Mouse (Mus musculus): ENCODE measurements at regions not wholly inside any gene's neighbourhood (a gene's known extent, or its start where the extent isn't known, plus 50 kb on each side); places are given as distances from the start of the nearest gene placed in this dataset.

DNA sequence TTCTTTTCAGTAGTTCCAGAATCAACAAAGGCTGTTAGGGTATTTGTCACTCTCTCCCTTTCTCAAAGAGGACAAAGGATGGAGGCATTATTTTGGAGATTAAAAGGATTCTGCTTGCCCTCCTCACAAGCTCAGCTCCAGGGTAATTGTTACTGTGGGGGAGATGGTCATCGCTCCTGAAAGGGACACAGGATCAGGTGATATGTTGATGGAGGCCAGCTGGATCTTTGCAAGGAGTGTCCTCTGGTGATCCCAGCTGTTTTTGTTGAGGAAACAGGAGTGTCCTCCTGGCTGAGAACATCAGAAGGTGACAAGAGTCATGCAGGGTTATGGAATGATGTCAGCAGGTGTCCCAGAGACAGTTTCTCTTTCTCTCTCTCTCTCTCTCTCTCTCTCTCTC lies 119.7 kb downstream of the Cd83 start:
- WGBS = 42% methylated on average over 1 of the region's 1 CpGs
- ATAC-seq (replicated peaks; ENCODE audit: low FRiP score, low TSS enrichment, low read depth) = no peak

DNA sequence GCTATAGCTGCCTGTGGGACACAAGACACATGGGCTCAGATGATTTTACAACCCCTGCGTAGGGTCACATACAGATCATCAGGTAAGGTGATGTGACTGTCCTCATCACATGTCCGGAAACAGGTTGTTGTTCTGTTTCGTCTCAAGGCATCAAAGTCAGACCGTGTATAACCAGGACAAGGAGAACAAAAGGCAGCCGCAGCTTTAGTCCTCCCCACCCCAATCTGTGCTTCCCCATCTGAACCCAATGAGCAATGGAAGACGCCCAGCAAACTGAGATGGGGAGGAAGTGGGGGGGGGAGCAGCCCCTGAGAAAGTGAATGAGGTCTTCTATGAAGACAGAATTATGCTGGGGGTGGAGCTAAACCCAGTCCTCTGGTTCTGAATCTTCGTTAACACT lies 121.7 kb downstream of the Cd83 start:
- H3K4me2 ChIP-seq (ENCODE audit: low read length) = no peak overlapping the region
- no peak overlapping the region for H3K4me3 ChIP-seq (ENCODE audit: low read depth, low read length)
- no peaks in the 10 kb centered on the region for H3K36me3 ChIP-seq (ENCODE audit: control insufficient read depth, insufficient read depth, low read length)
- H3K9me3 ChIP-seq (ENCODE audit: control insufficient read depth, low read length) = no peaks in the 10 kb centered on the region
- H3K27me3 ChIP-seq (replicated peaks; ENCODE audit: control insufficient read depth, insufficient read depth, low read length) = no peaks in the 10 kb centered on the region
- H3K27ac ChIP-seq (ENCODE audit: low read depth) = no peak overlapping the region
- no peak overlapping the region for H3K9ac ChIP-seq (ENCODE audit: low read length)
- WGBS = 77% methylated on average over 7 of the region's 7 CpGs
- no peak for DNase-seq (ENCODE audit: low spot score)
- ATAC-seq (replicated peaks; ENCODE audit: low FRiP score, low TSS enrichment, low read depth) = no peak
- H3K4me1 ChIP-seq (replicated peaks; ENCODE audit: control insufficient read depth, insufficient read depth, low read length) = peaks cover 6% of the 10 kb centered on the region

More for the DNA sequence above, 119.7 kb downstream of the Cd83 start:
- H3K27ac ChIP-seq (ENCODE audit: low read depth) = no peak overlapping the region
- H3K9ac ChIP-seq (ENCODE audit: low read length) = no peak overlapping the region
- H3K9me3 ChIP-seq (ENCODE audit: control insufficient read depth, low read length) = no peaks in the 10 kb centered on the region
- no peak overlapping the region for H3K4me2 ChIP-seq (ENCODE audit: low read length)
- H3K4me3 ChIP-seq (ENCODE audit: low read depth, low read length) = no peak overlapping the region
- no peaks in the 10 kb centered on the region for H3K27me3 ChIP-seq (replicated peaks; ENCODE audit: control insufficient read depth, insufficient read depth, low read length)
- DNase-seq (ENCODE audit: low spot score) = no peak
- H3K36me3 ChIP-seq (ENCODE audit: control insufficient read depth, insufficient read depth, low read length) = no peaks in the 10 kb centered on the region
- peaks cover 6% of the 10 kb centered on the region for H3K4me1 ChIP-seq (replicated peaks; ENCODE audit: control insufficient read depth, insufficient read depth, low read length)

DNA sequence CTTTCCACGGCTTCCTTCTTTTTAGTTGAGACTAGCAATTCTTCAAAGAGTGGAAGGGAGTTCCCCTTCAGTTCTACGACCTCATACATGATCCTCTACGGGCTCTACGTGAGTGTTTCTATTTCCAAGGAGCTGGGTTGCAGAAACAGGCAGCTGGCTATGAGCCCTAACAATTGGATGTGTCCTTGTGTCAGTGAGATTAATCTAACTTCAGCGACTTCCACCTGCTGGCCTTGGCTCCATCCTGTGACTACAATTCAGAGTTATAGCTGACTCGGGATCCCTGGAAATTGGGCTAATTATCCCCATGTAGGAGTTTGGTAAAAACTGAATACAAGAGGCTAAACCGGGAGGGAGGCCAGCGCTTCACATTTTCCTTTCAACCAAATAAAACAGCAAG lies 122.8 kb downstream of the Cd83 start:
- H3K4me2 ChIP-seq (ENCODE audit: low read length) = no peak overlapping the region

DNA sequence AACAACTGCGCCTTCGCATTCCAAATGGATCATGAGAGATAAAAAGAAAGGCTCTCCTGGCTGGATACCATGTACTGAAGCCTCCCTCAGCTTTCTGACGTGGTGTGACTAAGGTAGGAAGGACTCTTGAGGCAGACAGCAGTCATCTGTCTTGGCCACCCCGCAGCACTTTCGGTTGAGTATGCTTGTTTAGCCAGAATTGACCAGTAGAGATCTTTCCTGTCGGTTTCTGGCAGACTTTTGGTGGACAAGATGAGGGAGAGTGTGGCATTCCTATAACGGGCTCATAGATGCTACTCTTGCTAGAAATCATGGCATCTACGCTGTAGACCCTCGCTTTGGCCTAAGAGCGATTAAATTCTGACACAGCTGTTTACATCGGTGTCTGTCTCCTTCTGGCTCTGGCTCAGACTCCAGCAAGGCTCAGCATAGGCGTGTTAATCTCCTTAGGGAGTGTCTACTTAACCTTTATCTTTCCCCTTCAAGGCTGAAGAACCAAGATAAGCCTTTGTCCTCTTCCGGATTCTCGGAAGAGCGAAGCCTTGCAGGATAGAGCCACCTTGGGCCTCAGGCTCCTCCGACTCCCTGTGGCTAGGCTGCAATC lies 123.6 kb downstream of the Cd83 start:
- WGBS = 51% methylated on average over 16 of the region's 16 CpGs
- no peaks in the 10 kb centered on the region for H3K27me3 ChIP-seq (replicated peaks; ENCODE audit: control insufficient read depth, insufficient read depth, low read length)
- H3K9me3 ChIP-seq (ENCODE audit: control insufficient read depth, low read length) = no peaks in the 10 kb centered on the region
- no peaks in the 10 kb centered on the region for H3K36me3 ChIP-seq (ENCODE audit: control insufficient read depth, insufficient read depth, low read length)
- H3K9ac ChIP-seq (ENCODE audit: low read length) = no peak overlapping the region
- no peak overlapping the region for H3K27ac ChIP-seq (ENCODE audit: low read depth)
- H3K4me1 ChIP-seq (replicated peaks; ENCODE audit: control insufficient read depth, insufficient read depth, low read length) = peaks cover 6% of the 10 kb centered on the region
- no peak overlapping the region for H3K4me3 ChIP-seq (ENCODE audit: low read depth, low read length)
- no peak overlapping the region for H3K4me2 ChIP-seq (ENCODE audit: low read length)
- ATAC-seq (replicated peaks; ENCODE audit: low FRiP score, low TSS enrichment, low read depth) (no peak), DNase-seq (ENCODE audit: low spot score) (no peak)

More for the DNA sequence above, 122.8 kb downstream of the Cd83 start:
- Histone ChIP-seq H3K4me1 (replicated peaks; ENCODE audit: control insufficient read depth, insufficient read depth, low read length) (peaks cover 6% of the 10 kb centered on the region), H3K9ac (ENCODE audit: low read length) (no peak overlapping the region), H3K4me3 (ENCODE audit: low read depth, low read length) (no peak overlapping the region), H3K9me3 (ENCODE audit: control insufficient read depth, low read length) (no peaks in the 10 kb centered on the region), H3K36me3 (ENCODE audit: control insufficient read depth, insufficient read depth, low read length) (no peaks in the 10 kb centered on the region), H3K27me3 (replicated peaks; ENCODE audit: control insufficient read depth, insufficient read depth, low read length) (no peaks in the 10 kb centered on the region), H3K27ac (ENCODE audit: low read depth) (no peak overlapping the region)
- DNase-seq (ENCODE audit: low spot score) (no peak), ATAC-seq (replicated peaks; ENCODE audit: low FRiP score, low TSS enrichment, low read depth) (no peak)
- WGBS = 50% methylated on average over 8 of the region's 8 CpGs

DNA sequence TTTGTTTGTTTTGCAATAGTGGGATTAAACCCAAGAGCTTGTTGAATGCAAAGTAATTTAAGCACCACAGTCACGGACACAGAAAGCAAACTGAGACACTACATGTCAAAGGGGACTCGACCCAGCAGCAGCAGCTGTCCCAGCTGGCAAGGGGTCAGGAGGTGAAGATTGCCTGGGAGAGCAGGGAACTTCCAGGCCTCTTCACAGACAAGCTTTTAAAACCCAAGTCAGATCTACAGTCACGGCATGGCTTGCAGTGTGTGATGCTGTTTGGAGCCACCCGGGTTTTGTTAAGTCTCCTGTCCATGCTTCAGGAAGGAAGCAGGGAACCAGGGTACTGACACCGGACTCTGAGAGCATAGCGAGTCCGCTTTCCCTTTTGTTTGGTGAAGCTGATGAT lies 125.4 kb downstream of the Cd83 start:
- WGBS = 43% methylated on average over 7 of the region's 7 CpGs
- no peaks in the 10 kb centered on the region for H3K36me3 ChIP-seq (ENCODE audit: control insufficient read depth, insufficient read depth, low read length)
- no peaks in the 10 kb centered on the region for H3K9me3 ChIP-seq (ENCODE audit: control insufficient read depth, low read length)
- H3K9ac ChIP-seq (ENCODE audit: low read length) = no peak overlapping the region
- H3K27me3 ChIP-seq (replicated peaks; ENCODE audit: control insufficient read depth, insufficient read depth, low read length) = no peaks in the 10 kb centered on the region
- peaks cover 6% of the 10 kb centered on the region for H3K4me1 ChIP-seq (replicated peaks; ENCODE audit: control insufficient read depth, insufficient read depth, low read length)
- no peak for DNase-seq (ENCODE audit: low spot score)
- no peak overlapping the region for H3K4me3 ChIP-seq (ENCODE audit: low read depth, low read length)
- ATAC-seq (replicated peaks; ENCODE audit: low FRiP score, low TSS enrichment, low read depth) = no peak
- no peak overlapping the region for H3K4me2 ChIP-seq (ENCODE audit: low read length)
- H3K27ac ChIP-seq (ENCODE audit: low read depth) = no peak overlapping the region

DNA sequence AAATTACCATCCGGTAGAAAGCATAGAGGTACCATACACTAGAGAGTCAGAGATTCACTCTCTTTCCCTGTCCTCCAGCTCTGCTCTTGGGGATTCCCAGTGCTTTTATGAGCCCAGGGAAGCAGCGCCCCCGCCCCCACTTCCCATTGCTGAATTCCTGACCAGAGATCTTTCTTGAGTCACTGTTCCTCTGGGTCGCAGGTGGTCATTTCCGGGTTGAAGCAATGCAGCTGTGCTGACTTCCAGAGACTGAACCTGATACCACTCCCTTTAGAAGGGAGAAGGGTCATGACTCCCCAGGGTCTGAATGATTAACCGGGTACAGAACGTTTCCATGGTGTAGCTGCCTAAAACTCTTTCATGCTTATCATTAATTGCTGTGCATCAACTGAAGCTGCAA lies 128.9 kb downstream of the Cd83 start:
- H3K4me2 ChIP-seq (ENCODE audit: low read length) = no peak overlapping the region
- no peaks in the 10 kb centered on the region for H3K36me3 ChIP-seq (ENCODE audit: control insufficient read depth, insufficient read depth, low read length)
- H3K4me1 ChIP-seq (replicated peaks; ENCODE audit: control insufficient read depth, insufficient read depth, low read length) = peaks cover 4% of the 10 kb centered on the region
- H3K9me3 ChIP-seq (ENCODE audit: control insufficient read depth, low read length) = no peaks in the 10 kb centered on the region
- no peak for DNase-seq (ENCODE audit: low spot score)
- no peak overlapping the region for H3K27ac ChIP-seq (ENCODE audit: low read depth)
- H3K9ac ChIP-seq (ENCODE audit: low read length) = no peak overlapping the region
- no peak for ATAC-seq (replicated peaks; ENCODE audit: low FRiP score, low TSS enrichment, low read depth)
- H3K27me3 ChIP-seq (replicated peaks; ENCODE audit: control insufficient read depth, insufficient read depth, low read length) = no peaks in the 10 kb centered on the region
- no peak overlapping the region for H3K4me3 ChIP-seq (ENCODE audit: low read depth, low read length)
- 23% methylated on average over 7 of the region's 7 CpGs for WGBS

DNA sequence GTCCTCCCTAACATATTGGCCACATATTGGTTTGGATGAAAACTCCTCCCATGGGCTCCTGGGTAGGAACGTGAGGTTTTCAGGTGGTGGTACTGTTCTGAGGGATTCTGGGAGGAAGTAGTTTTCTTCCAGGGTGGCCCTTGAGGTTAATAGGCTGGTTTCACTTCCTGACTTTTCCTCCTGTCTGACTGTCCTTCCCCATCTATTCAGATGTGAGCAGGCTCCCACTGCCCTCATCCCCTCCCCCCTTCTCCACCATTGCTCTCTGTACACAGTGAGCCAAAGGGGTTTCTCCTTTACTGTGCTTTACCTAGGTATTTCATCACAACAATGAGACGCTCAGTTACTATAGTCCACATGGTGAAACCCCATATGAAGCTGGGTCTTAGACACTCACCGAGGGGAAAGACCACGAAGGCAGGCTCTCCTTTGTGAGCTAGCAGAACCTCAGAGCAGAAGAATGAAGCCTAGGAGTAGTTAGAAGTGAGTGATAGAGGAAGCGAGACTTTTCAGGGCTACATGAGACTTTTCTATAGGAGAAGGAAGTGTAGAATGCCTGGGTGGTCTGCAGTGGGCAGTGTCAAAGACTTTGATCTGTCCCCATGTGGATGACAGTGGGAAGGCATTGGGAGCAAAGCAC lies 135.3 kb downstream of the Cd83 start:
- Histone ChIP-seq H3K27me3 (replicated peaks; ENCODE audit: control insufficient read depth, insufficient read depth, low read length) (no peaks in the 10 kb centered on the region), H3K27ac (ENCODE audit: low read depth) (no peak overlapping the region), H3K9ac (ENCODE audit: low read length) (no peak overlapping the region), H3K4me1 (replicated peaks; ENCODE audit: control insufficient read depth, insufficient read depth, low read length) (no peaks in the 10 kb centered on the region), H3K4me2 (ENCODE audit: low read length) (no peak overlapping the region), H3K9me3 (ENCODE audit: control insufficient read depth, low read length) (no peaks in the 10 kb centered on the region), H3K36me3 (ENCODE audit: control insufficient read depth, insufficient read depth, low read length) (no peaks in the 10 kb centered on the region), H3K4me3 (ENCODE audit: low read depth, low read length) (no peak overlapping the region)
- DNase-seq (ENCODE audit: low spot score) (no peak), ATAC-seq (replicated peaks; ENCODE audit: low FRiP score, low TSS enrichment, low read depth) (no peak)
- WGBS = 78% methylated on average over 5 of the region's 5 CpGs

DNA sequence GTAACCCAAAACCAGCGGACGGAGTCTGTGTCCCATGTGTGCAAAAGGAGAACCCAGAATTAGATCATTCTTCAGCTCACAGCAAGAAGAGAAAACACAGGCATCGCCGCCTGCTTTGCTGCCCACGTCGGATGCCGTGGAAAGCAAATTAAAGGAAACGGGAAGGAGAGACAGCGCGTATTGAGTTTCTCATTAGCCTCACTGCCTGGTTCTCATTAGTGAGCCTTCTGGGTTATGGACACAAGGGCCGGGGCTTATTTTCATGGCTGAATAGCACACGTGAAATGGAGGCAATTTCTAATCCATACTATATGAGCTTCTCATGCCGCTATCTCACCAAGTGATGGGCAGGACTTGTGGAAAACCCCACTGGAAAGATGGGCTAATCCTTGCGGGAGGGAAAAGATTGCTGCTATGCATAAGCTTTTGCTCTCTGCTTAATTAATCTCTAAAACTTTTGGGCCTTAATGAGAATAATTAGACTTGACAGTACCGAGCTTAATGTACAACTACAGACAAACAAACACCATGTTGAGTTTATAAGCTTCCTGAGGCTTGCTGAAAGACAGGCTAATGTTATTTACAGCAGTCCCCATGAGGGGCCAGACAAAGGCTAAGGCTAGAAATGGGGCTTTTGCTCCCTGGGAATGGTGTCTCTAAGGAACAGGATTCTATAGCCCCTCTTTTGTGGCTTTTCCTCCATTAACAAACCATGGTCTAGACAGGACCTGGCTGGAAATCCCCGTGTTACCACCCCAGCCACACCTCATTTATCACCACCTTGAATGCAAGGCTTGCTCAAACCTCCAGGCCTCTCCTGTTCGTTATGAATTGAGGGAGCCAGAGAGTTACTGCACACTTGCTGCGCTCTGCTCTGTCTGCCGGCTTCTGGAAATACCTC lies 145.8 kb downstream of the Cd83 start:
- no peaks in the 10 kb centered on the region for H3K36me3 ChIP-seq (ENCODE audit: control insufficient read depth, insufficient read depth, low read length)
- DNase-seq (ENCODE audit: low spot score) = no peak

More for the DNA sequence above, 145.8 kb downstream of the Cd83 start:
- Histone ChIP-seq H3K4me2 (ENCODE audit: low read length) (no peak overlapping the region), H3K4me1 (replicated peaks; ENCODE audit: control insufficient read depth, insufficient read depth, low read length) (peaks cover 6% of the 10 kb centered on the region; the same call in 1 of the 2 replicates), H3K27ac (ENCODE audit: low read depth) (no peak overlapping the region), H3K9ac (ENCODE audit: low read length) (no peak overlapping the region), H3K27me3 (replicated peaks; ENCODE audit: control insufficient read depth, insufficient read depth, low read length) (no peaks in the 10 kb centered on the region), H3K4me3 (ENCODE audit: low read depth, low read length) (no peak overlapping the region), H3K9me3 (ENCODE audit: control insufficient read depth, low read length) (no peaks in the 10 kb centered on the region)
- WGBS = 74% methylated on average over 19 of the region's 19 CpGs
- ATAC-seq (replicated peaks; ENCODE audit: low FRiP score, low TSS enrichment, low read depth) = no peak

All from intestine, embryonic 14.5 days (tissue).